Mouse (Mus musculus) CH12.LX (cell line): ENCODE results near the gene Fam19a2. TPM values are rescaled to one million over a fixed set of nuclear protein-coding genes. Genes with fewer than 3 reads are reported as not detected.

ENCODE experiments used
- DNase-seq: peaks from one replicate; pipeline ENCODE4 v3.0.0-alpha.2; 2013; ENCODE audit errors: extremely low read depth
- H3K27ac ChIP-seq: 2 replicates; pipeline ENCODE4 v1.5.1; 2012; ENCODE audit warnings: low read depth, mild to moderate bottlenecking, control low read depth, moderate library complexity; ENCODE audit not compliant: insufficient read depth
- H3K27me3 ChIP-seq: replicated peaks from 2 replicates; pipeline ENCODE3; 2012; ENCODE audit warnings: inconsistent platforms
- H3K36me3 ChIP-seq, 2 experiments: replicated peaks in 1 of 2; 2 replicates each; pipeline versions ENCODE3 to v1.6.1; 2012; ENCODE audit warnings: inconsistent platforms in 1 of 2, low read length in 1 of 2, mild to moderate bottlenecking in 1 of 2, mixed read lengths in 1 of 2, moderate library complexity in 1 of 2; ENCODE audit not compliant: control insufficient read depth in 1 of 2, insufficient read depth in 1 of 2
- H3K4me1 ChIP-seq, 2 experiments: 2 replicates each; pipeline ENCODE4 v1.6.1; 2012; ENCODE audit warnings: inconsistent platforms in 1 of 2, moderate library complexity in 1 of 2; ENCODE audit not compliant: insufficient read depth in 2 of 2, control insufficient read depth in 1 of 2
- H3K4me2 ChIP-seq: 2 replicates; pipeline ENCODE4 v1.6.1; 2012; ENCODE audit warnings: low read depth, mild to moderate bottlenecking, control low read depth; ENCODE audit not compliant: poor library complexity, insufficient read depth, severe bottlenecking
- H3K4me3 ChIP-seq, 3 experiments: fragments of 150-350 bp in 1 of 3; sonication (generic) in 1 of 3; replicated peaks in 1 of 3; 2 replicates each; pipeline versions ENCODE3 to v1.5.1; 2011 to 2012; ENCODE audit warnings: low read depth in 2 of 3, low read length in 2 of 3, mild to moderate bottlenecking in 2 of 3, moderate library complexity in 2 of 3, control low read depth in 1 of 3, improper control_type of control experiment in 1 of 3, inconsistent platforms in 1 of 3, mixed read lengths in 1 of 3; ENCODE audit not compliant: poor library complexity in 1 of 3
- H3K79me2 ChIP-seq: replicated peaks from 2 replicates; pipeline ENCODE4 v1.6.1; 2012; ENCODE audit warnings: mild to moderate bottlenecking, moderate library complexity; ENCODE audit not compliant: control insufficient read depth, poor library complexity, insufficient read depth, severe bottlenecking; ENCODE audit errors: extremely low read depth
- H3K9ac ChIP-seq: 2 replicates; pipeline ENCODE4 v1.6.1; 2012; ENCODE audit warnings: low read depth, mild to moderate bottlenecking, control low read depth, moderate library complexity; ENCODE audit not compliant: insufficient read depth
- H3K9me3 ChIP-seq: replicated peaks from 2 replicates; pipeline ENCODE3; 2012; ENCODE audit warnings: low read length, inconsistent platforms, mixed read lengths
- CHD2 ChIP-seq: IDR thresholded peaks from 2 replicates; pipeline ENCODE4 v1.6.1; 2011; ENCODE audit warnings: low read length, improper control_type of control experiment
- ELF1 ChIP-seq: IDR thresholded peaks from 2 replicates; pipeline ENCODE4 v1.6.1; 2014; ENCODE audit warnings: low read depth, mild to moderate bottlenecking, inconsistent platforms, low read length, improper control_type of control experiment
- ETS1 ChIP-seq: conservative IDR thresholded peaks from 2 replicates; pipeline ENCODE4 v1.6.1; 2012; ENCODE audit warnings: low read depth, mild to moderate bottlenecking, inconsistent platforms, low read length, improper control_type of control experiment, moderate library complexity
- GABPA ChIP-seq: IDR thresholded peaks from 2 replicates; pipeline ENCODE4 v1.6.1; 2012; ENCODE audit warnings: low read depth, low read length, improper control_type of control experiment, inconsistent platforms; ENCODE audit not compliant: insufficient replicate concordance
- HCFC1 ChIP-seq: IDR thresholded peaks from 2 replicates; pipeline ENCODE4 v1.6.1; 2012; ENCODE audit warnings: low read depth, mild to moderate bottlenecking, inconsistent platforms, low read length, improper control_type of control experiment
- IRF4 ChIP-seq: IDR thresholded peaks from 2 replicates; pipeline ENCODE4 v1.6.1; 2014; ENCODE audit warnings: low read depth, mild to moderate bottlenecking, inconsistent platforms, low read length, improper control_type of control experiment
- JUN ChIP-seq: IDR thresholded peaks from 2 replicates; pipeline ENCODE4 v1.6.1; 2011; ENCODE audit warnings: low read depth, mild to moderate bottlenecking, low read length, improper control_type of control experiment, moderate library complexity; ENCODE audit not compliant: insufficient read depth
- MXI1 ChIP-seq: IDR thresholded peaks from 2 replicates; pipeline ENCODE4 v1.6.1; 2011; ENCODE audit warnings: mild to moderate bottlenecking, low read depth, low read length, improper control_type of control experiment
- NELFE ChIP-seq: IDR thresholded peaks from 2 replicates; pipeline ENCODE4 v1.6.1; 2011; ENCODE audit warnings: low read depth, low read length, improper control_type of control experiment
- NRF1 ChIP-seq: IDR thresholded peaks from 2 replicates; pipeline ENCODE4 v1.6.1; 2014; ENCODE audit warnings: low read depth, mild to moderate bottlenecking, inconsistent platforms, low read length, improper control_type of control experiment, moderate library complexity
- POLR2A ChIP-seq: IDR thresholded peaks from 2 replicates; pipeline ENCODE4 v1.6.1; 2011; ENCODE audit warnings: low read depth, mild to moderate bottlenecking, improper control_type of control experiment, low read length
- UBTF ChIP-seq: IDR thresholded peaks from 2 replicates; pipeline ENCODE4 v1.6.1; 2012; ENCODE audit warnings: low read depth, mild to moderate bottlenecking, inconsistent platforms, low read length, improper control_type of control experiment, moderate library complexity
- ZKSCAN1 ChIP-seq: IDR thresholded peaks from 2 replicates; pipeline ENCODE4 v1.6.1; 2012; ENCODE audit warnings: low read depth, inconsistent platforms, low read length, improper control_type of control experiment, borderline replicate concordance
- ZNF384 ChIP-seq: IDR thresholded peaks from 2 replicates; pipeline ENCODE4 v1.6.1; 2012; ENCODE audit warnings: low read depth, low read length, improper control_type of control experiment, inconsistent platforms
- dilution Hi-C: fragments of 300-500 bp; cut with MboI; formaldehyde crosslinking; loops from 2 replicates; pipeline ENCODE4 v1.14.3; 2020; ENCODE audit warnings: low sequenced_read_pairs; ENCODE audit not compliant: extremely low pct_unique_long_range_greater_than_20kb, extremely low pct_ligation_motif_present
- in situ Hi-C: fragments of 300-500 bp; cut with MboI; formaldehyde crosslinking; loops from 3 replicates; pipeline ENCODE4 v1.14.3; 2019; ENCODE audit warnings: low sequenced_read_pairs, low pct_ligation_motif_present, low pct_unique_long_range_greater_than_20kb, mixed read lengths
- polyA plus RNA-seq: library from polyadenylated mRNA; unstranded; fragments of >175 nt; gene quantifications from 2 replicates; pipeline ENCODE4 v1.2.1, GENCODE M21; 2012; ENCODE audit warnings: low read depth; ENCODE audit not compliant: insufficient read length
- total RNA-seq, 2 experiments: library from RNA; depleted of rRNA; stranded (reverse); fragments of 300-350 nt in 1 of 2; fragments of >200 nt in 1 of 2; gene quantifications; 2 replicates each; pipeline ENCODE4 v1.2.3; 2012 to 2014

Fam19a2 gene
- total and polyA plus RNA-seq, 3 experiments = not detected

DNA sequence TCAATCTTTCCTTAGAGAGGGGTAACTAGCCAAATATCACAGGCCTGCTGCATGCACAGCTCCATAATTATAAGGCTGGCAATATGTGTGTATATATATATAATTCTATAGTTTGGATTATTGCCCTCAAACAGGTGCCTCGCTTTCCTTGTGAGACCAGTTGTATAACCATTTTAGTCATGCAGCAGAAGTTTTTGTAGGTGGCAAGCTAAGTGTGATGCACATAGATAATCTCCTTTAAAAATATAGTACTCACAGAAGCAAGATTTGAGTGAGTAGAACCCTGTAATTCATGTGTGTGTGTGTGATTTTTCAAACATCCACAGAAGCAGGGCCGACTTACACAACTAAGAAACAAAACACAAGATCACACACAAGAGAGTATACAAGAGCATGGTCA is 525.6 kb downstream of the Fam19a2 start:
- peaks cover 41% of the 10 kb centered on the region for H3K9me3 ChIP-seq
- dilution Hi-C loops (no loop called here), in situ Hi-C loops (no loop called here)

More for the DNA sequence above, 525.6 kb downstream of the Fam19a2 start:
- TF ChIP-seq UBTF (no peak), JUN (no peak), POLR2A (no peak), IRF4 (no peak), ETS1 (no peak), NRF1 (no peak), HCFC1 (no peak), ZNF384 (no peak), MXI1 (no peak), ZKSCAN1 (no peak), ELF1 (no peak), CHD2 (no peak), NELFE (no peak), GABPA (no peak)
- H3K79me2 ChIP-seq = no peaks in the 10 kb centered on the region
- H3K4me3 ChIP-seq = no peak overlapping the region
- H3K27ac ChIP-seq = no peak overlapping the region
- H3K27me3 ChIP-seq = no peaks in the 10 kb centered on the region
- H3K4me2 ChIP-seq = no peak overlapping the region
- H3K4me1 ChIP-seq = no peaks in the 10 kb centered on the region
- no peaks in the 10 kb centered on the region for H3K36me3 ChIP-seq
- H3K9ac ChIP-seq = no peak overlapping the region
- no peak for DNase-seq

Other genes starting within 250 kb of the Fam19a2 start
- 31.0 and 33.2 TPM in 2 replicates for gene Mon2, start 187.5 kb upstream of the Fam19a2 start, total RNA-seq (2012; rRNA removed)
- gene Mon2, start 187.5 kb upstream of the Fam19a2 start, total RNA-seq (2014; rRNA removed) = 18.6 and 19.3 TPM in 2 replicates
- gene Mon2, start 187.5 kb upstream of the Fam19a2 start, polyA plus RNA-seq = 26.9 and 28.8 TPM in 2 replicates
- gene Usp15, start 67.0 kb upstream of the Fam19a2 start, total RNA-seq (2012; rRNA removed) = 65.4 and 83.5 TPM in 2 replicates
- 124 and 146 TPM in 2 replicates for gene Usp15, start 67.0 kb upstream of the Fam19a2 start, total RNA-seq (2014; rRNA removed)
- 113 and 117 TPM in 2 replicates for gene Usp15, start 67.0 kb upstream of the Fam19a2 start, polyA plus RNA-seq